In the genomic region with DNA sequence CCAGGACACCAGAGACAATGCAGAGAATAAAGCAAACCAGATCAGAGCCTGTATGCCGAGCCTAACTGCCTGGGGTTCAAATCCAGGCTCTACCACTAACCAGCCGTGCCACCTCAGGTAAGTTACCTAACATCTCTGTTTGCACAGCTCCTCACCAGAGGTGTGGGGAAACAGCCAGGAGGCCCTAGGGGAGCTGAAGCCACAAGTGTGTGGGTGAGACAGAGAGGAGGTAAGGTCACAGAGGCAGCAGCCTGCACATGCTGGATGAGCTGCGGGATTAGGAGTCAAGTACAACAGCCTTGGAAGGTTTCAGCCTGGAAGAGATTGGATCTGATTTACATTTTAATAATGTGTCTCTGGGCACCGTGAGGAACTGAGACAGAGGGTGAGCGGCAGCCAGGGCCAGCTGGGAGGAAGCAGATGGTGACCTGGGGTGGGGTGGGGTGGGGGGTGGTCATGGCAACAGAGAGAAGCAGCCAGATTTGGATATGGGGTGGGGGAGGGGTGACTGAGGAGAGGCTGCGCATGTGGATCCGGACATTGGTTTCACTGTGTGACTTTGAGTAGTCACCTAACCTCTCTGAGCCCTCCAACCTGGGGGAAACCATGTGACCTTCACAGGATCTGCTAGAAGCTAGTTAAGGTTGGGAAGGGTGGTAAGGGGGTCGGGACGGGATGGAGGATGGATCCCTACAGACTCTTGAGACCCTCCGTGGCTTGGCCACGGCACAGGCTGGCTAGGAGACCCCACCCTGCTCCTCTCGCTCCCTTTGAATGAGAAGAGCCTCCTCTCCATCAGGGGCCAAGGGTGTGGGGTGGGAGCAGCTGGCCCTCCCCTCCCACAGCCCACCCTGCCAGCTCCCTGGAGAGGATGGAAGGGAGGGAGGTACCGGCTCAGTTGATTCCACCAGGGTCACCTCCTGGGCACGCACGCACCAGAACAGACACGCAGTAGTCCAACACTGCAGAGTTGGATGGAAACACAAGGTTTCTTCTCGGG, we compare ENCODE assay signal across 12 mouse cellular contexts. TPM values are rescaled to one million over a fixed set of nuclear protein-coding genes. Genes with fewer than 3 reads are reported as not detected.
DNase-seq lines count a peak whose midpoint lies in the region; ATAC-seq lines count a peak whose summit lies in the region.
"Had no signal": no experiment of that assay in that cellular context is flagged by ENCODE, and none has a peak within 500 bp of the region (broad histone marks: within the 10 kb centered on the region; RNA-seq: fewer than 3 reads in every experiment).

No protein-coding gene starts in this region.

- WGBS in neural tube, embryonic 15.5 days: 35% methylated on average over 17 of the region's 17 CpGs
- WGBS in forebrain, embryonic 10.5 days: 73% methylated on average over 17 of the region's 17 CpGs
- 54% methylated on average over 17 of the region's 17 CpGs for WGBS in kidney, embryonic 16.5 days

- no peaks in the 10 kb centered on the region for H3K27me3 ChIP-seq in neural tube, embryonic 15.5 days (replicated peaks)
- H3K27me3 ChIP-seq in forebrain, embryonic 10.5 days (ENCODE audit: poor library complexity, severe bottlenecking): peaks cover 45% of the 10 kb centered on the region
- 0 out of 2 replicates have a peak, but pooled peaks cover 5% of the 10 kb centered on the region for H3K27me3 ChIP-seq in kidney, embryonic 16.5 days (ENCODE audit: insufficient read depth, low read length)

- no peaks in the 10 kb centered on the region for H3K36me3 ChIP-seq in neural tube, embryonic 15.5 days
- no peaks in the 10 kb centered on the region for H3K36me3 ChIP-seq in forebrain, embryonic 10.5 days (replicated peaks)
- H3K36me3 ChIP-seq in kidney, embryonic 16.5 days (ENCODE audit: insufficient read depth, low read length): no peaks in the 10 kb centered on the region
- H3K36me3 ChIP-seq: heart, embryonic 15.5 days had no signal

- no peak overlapping the region for H3K4me3 ChIP-seq in neural tube, embryonic 15.5 days (replicated peaks)
- no peak overlapping the region for H3K4me3 ChIP-seq in forebrain, embryonic 10.5 days
- no peak overlapping the region for H3K4me3 ChIP-seq in kidney, embryonic 16.5 days (ENCODE audit: low read length)
- H3K4me3 ChIP-seq: heart, embryonic 15.5 days had no signal

- peaks cover 69% of the 10 kb centered on the region for H3K4me1 ChIP-seq in neural tube, embryonic 15.5 days
- peaks cover 73% of the 10 kb centered on the region for H3K4me1 ChIP-seq in forebrain, embryonic 10.5 days
- H3K4me1 ChIP-seq in kidney, embryonic 16.5 days (ENCODE audit: insufficient read depth, low read length): peaks cover 31% of the 10 kb centered on the region
- H3K4me1 ChIP-seq: heart, embryonic 15.5 days had no signal

- no peak overlapping the region for H3K4me2 ChIP-seq in neural tube, embryonic 15.5 days
- no peak overlapping the region for H3K4me2 ChIP-seq in kidney, embryonic 16.5 days (replicated peaks; ENCODE audit: low read depth, low read length)
- H3K4me2 ChIP-seq: heart, embryonic 15.5 days had no signal

- DNase-seq in neural tube, embryonic 10.5 days (ENCODE audit: extremely low spot score, low spot score): peak; percentile 64
- DNase-seq in forebrain, embryonic 10.5 days (ENCODE audit: extremely low spot score, low spot score): peak; percentile 42
- peak; percentile 66 for DNase-seq in mesoderm, embryonic 11.5 days (ENCODE audit: low read depth, low spot score)
- no peak for DNase-seq in spleen, postnatal 36 days (ENCODE audit: low spot score in 2 of 2)
- DNase-seq in heart, adult 18-20 months: no peak
- no peak for DNase-seq in B cell, adult 2 months
- DNase-seq: kidney, postnatal 4 days had no signal

- ATAC-seq in neural tube, embryonic 15.5 days (ENCODE audit: low FRiP score): no peak
- no peak for ATAC-seq in kidney, embryonic 16.5 days (ENCODE audit: low FRiP score, low TSS enrichment)

- H3K27ac ChIP-seq in neural tube, embryonic 15.5 days (replicated peaks): no peak overlapping the region
- peak overlapping the region; percentile 78 for H3K27ac ChIP-seq in forebrain, embryonic 10.5 days
- no peak overlapping the region for H3K27ac ChIP-seq in kidney, embryonic 16.5 days (ENCODE audit: low read length)
- H3K27ac ChIP-seq: heart, embryonic 15.5 days; liver, embryonic 14.5 days had no signal

- H3K9ac ChIP-seq in neural tube, embryonic 15.5 days (replicated peaks): no peak overlapping the region
- no peak overlapping the region for H3K9ac ChIP-seq in kidney, embryonic 16.5 days (replicated peaks; ENCODE audit: low read length)
- H3K9ac ChIP-seq: heart, embryonic 15.5 days; liver, embryonic 14.5 days had no signal

- H3K9me3 ChIP-seq in neural tube, embryonic 15.5 days (replicated peaks): no peaks in the 10 kb centered on the region
- no peaks in the 10 kb centered on the region for H3K9me3 ChIP-seq in forebrain, embryonic 10.5 days
- H3K9me3 ChIP-seq in kidney, embryonic 16.5 days (ENCODE audit: low read length): no peaks in the 10 kb centered on the region
- H3K9me3 ChIP-seq: heart, embryonic 15.5 days had no signal

RNA-seq across cellular contexts. Expression of a gene that starts 27.4 kb away (rescaled TPM):
- polyA plus RNA-seq in neural tube, embryonic 15.5 days (2015; fragmentation: Nextera tagmentation; extraction: Ambion mirVana): 99.6 and 116 TPM in 2 replicates
- polyA plus RNA-seq in forebrain, embryonic 10.5 days (2016; fragmentation: Nextera tagmentation; extraction: Ambion mirVana): 3.8 and 4.6 TPM in 2 replicates
- 1.5 TPM in 2 replicates for polyA plus RNA-seq in kidney, embryonic 16.5 days (2015; fragmentation: Nextera tagmentation; extraction: Ambion mirVana)
- under 1 TPM; 0.17 to 0.33 TPM for total RNA-seq in heart, adult 18-20 months (2021)
- total RNA-seq: MEL had no signal

Comparison
In these comparisons a context has a peak if more than half of its experiments do, and no peak if none do; other contexts are left out.
1. DNase-seq: peak in neural tube, embryonic 10.5 days (single experiment), forebrain, embryonic 10.5 days (single experiment) and mesoderm, embryonic 11.5 days (single experiment); none in spleen, postnatal 36 days (0 of 2), heart, adult 18-20 months (0 of 2) and B cell, adult 2 months (0 of 2).
2. RNA of a gene that starts 27.4 kb away (polyA plus RNA-seq): 99.6 to 116 TPM in neural tube, embryonic 15.5 days; 3.8 to 4.6 TPM in forebrain, embryonic 10.5 days and 1.5 TPM in kidney, embryonic 16.5 days; every median in the first group is over 10 times any median in the second.